Mouse (Mus musculus) liver, embryonic 16.5 days (tissue): ENCODE data around the gene Dynlt3. TPM values are rescaled to one million over a fixed set of nuclear protein-coding genes. Genes with fewer than 3 reads are reported as not detected.
"Not testable (repeated sequence)": the region's sequence is repeated elsewhere in the genome, so short reads cannot be mapped to it uniquely, and the experiment has no call there.

ENCODE experiments used
- ATAC-seq: fragments of 200-750 bp; cut with Nextera tagmentation; 2 replicates; pipeline ENCODE4 v1.8.0; 2017; ENCODE audit warnings: low read depth, mild to moderate bottlenecking, moderate number of reproducible peaks, moderate library complexity
- H3K27ac ChIP-seq: fragments of 300-500 bp; sonication (generic); 2 replicates; pipeline ENCODE4 v1.5.1; 2014; ENCODE audit warnings: mild to moderate bottlenecking, low read length
- H3K27me3 ChIP-seq: fragments of 300-500 bp; sonication (generic); 2 replicates; pipeline ENCODE4 v1.6.1; 2014; ENCODE audit warnings: low read depth, low read length, mixed read lengths; ENCODE audit not compliant: control insufficient read depth, insufficient read depth
- H3K36me3 ChIP-seq: fragments of 300-500 bp; sonication (generic); 2 replicates; pipeline ENCODE4 v1.6.1; 2014; ENCODE audit warnings: mild to moderate bottlenecking; ENCODE audit not compliant: control insufficient read depth, insufficient read depth
- H3K4me1 ChIP-seq: fragments of 300-500 bp; sonication (generic); 2 replicates; pipeline ENCODE4 v1.6.1; 2014; ENCODE audit warnings: low read depth, low read length, mixed read lengths; ENCODE audit not compliant: control insufficient read depth
- H3K4me2 ChIP-seq: fragments of 300-500 bp; sonication (generic); 2 replicates; pipeline ENCODE4 v1.6.1; 2014; ENCODE audit warnings: low read depth, low read length, mixed read lengths
- H3K4me3 ChIP-seq: fragments of 300-500 bp; sonication (generic); 2 replicates; pipeline ENCODE4 v1.5.1; 2014; ENCODE audit warnings: low read depth, mild to moderate bottlenecking, low read length
- H3K9ac ChIP-seq: fragments of 300-500 bp; sonication (generic); 2 replicates; pipeline ENCODE4 v1.6.1; 2014; ENCODE audit warnings: low read depth, low read length
- H3K9me3 ChIP-seq: fragments of 300-500 bp; sonication (generic); replicated peaks from 2 replicates; pipeline ENCODE4 v1.6.1; 2016; ENCODE audit warnings: low read length; ENCODE audit not compliant: control insufficient read depth
- WGBS: fragments of 180-500 bp; shearing (Covaris S2); extraction: QIAGEN DNeasy Blood & Tissue Kit; methylation state at CpG from one replicate; pipeline ENCODE4 v1.1.7; 2014; ENCODE audit not compliant: insufficient replicate concordance; 5-methylcytosine and 5-hydroxymethylcytosine counted together
- polyA plus RNA-seq: library from polyadenylated mRNA; unstranded; fragments of >200 nt; fragmentation: Nextera tagmentation; extraction: Ambion mirVana; gene quantifications from 2 replicates; pipeline ENCODE4 v1.2.1, GENCODE M21; 2015

The Dynlt3 gene
- polyA plus RNA-seq, result 24.1 and 26.8 TPM in 2 replicates

- ATAC-seq, result peak; percentile 99
- WGBS, result 10% methylated on average over 30 of the region's 30 CpGs
- Histone ChIP-seq H3K9me3 (no peaks in the 10 kb centered on the region), H3K27ac (no peak within 1 kb of the TSS), H3K36me3 (no peaks in the 10 kb centered on the region), H3K27me3 (no peaks in the 10 kb centered on the region), H3K9ac (peak within 1 kb of the TSS; percentile 66), H3K4me1 (no peaks in the 10 kb centered on the region), H3K4me2 (peak within 1 kb of the TSS; percentile 54), H3K4me3 (peak within 1 kb of the TSS; percentile 67)
Measured at GRCm38 (mm10) chrX:9662391-9663111, at the start of gene Dynlt3. Gene Dynlt3 (minus strand): TSS chrX:9663003.

GRCm38 (mm10) chrX:9699815-9700214 is 37.0 kb upstream of the Dynlt3 start:
- Histone ChIP-seq H3K9me3 (no peaks in the 10 kb centered on the region), H3K36me3 (no peaks in the 10 kb centered on the region), H3K27ac (no peak overlapping the region), H3K4me1 (no peaks in the 10 kb centered on the region), H3K9ac (no peak overlapping the region), H3K4me3 (no peak overlapping the region), H3K27me3 (no peaks in the 10 kb centered on the region), H3K4me2 (no peak overlapping the region)
- ATAC-seq, result no peak
- 56% methylated on average over 3 of the region's 3 CpGs for WGBS

GRCm38 (mm10) chrX:9695997-9696396 is 33.2 kb upstream of the Dynlt3 start:
- H3K27me3 ChIP-seq, result no peaks in the 10 kb centered on the region
- ATAC-seq, result no peak
- H3K4me2 ChIP-seq, result no peak overlapping the region
- 67% methylated on average over 6 of the region's 6 CpGs for WGBS
- no peak overlapping the region for H3K9ac ChIP-seq
- no peak overlapping the region for H3K4me3 ChIP-seq
- no peaks in the 10 kb centered on the region for H3K4me1 ChIP-seq
- H3K27ac ChIP-seq, result no peak overlapping the region
- H3K9me3 ChIP-seq, result no peaks in the 10 kb centered on the region
- no peaks in the 10 kb centered on the region for H3K36me3 ChIP-seq

GRCm38 (mm10) chrX:9672040-9672439 is 9.2 kb upstream of the Dynlt3 start:
- ATAC-seq, result no peak
- no peak overlapping the region for H3K9ac ChIP-seq
- no peaks in the 10 kb centered on the region for H3K4me1 ChIP-seq
- H3K4me2 ChIP-seq, result no peak overlapping the region
- H3K27me3 ChIP-seq, result no peaks in the 10 kb centered on the region
- WGBS, result 29% methylated on average over 1 of the region's 1 CpGs
- no peak overlapping the region for H3K27ac ChIP-seq
- H3K36me3 ChIP-seq, result no peaks in the 10 kb centered on the region
- H3K4me3 ChIP-seq, result no peak overlapping the region
- no peaks in the 10 kb centered on the region for H3K9me3 ChIP-seq

GRCm38 (mm10) chrX:9671418-9671817 is 8.6 kb upstream of the Dynlt3 start:
- Histone ChIP-seq H3K27ac (no peak overlapping the region), H3K36me3 (no peaks in the 10 kb centered on the region), H3K27me3 (no peaks in the 10 kb centered on the region), H3K4me2 (no peak overlapping the region), H3K4me1 (no peaks in the 10 kb centered on the region), H3K9me3 (no peaks in the 10 kb centered on the region), H3K4me3 (no peak overlapping the region), H3K9ac (no peak overlapping the region)
- ATAC-seq, result no peak
- WGBS, result 69% methylated on average over 3 of the region's 3 CpGs

- H3K9ac ChIP-seq, result no peak overlapping the region
- no peak overlapping the region for H3K4me2 ChIP-seq
- no peak overlapping the region for H3K27ac ChIP-seq
- no peak overlapping the region for H3K4me3 ChIP-seq
- 54% methylated on average over 3 of the region's 3 CpGs for WGBS
- H3K27me3 ChIP-seq, result no peaks in the 10 kb centered on the region
- no peak for ATAC-seq
- no peaks in the 10 kb centered on the region for H3K36me3 ChIP-seq
- H3K9me3 ChIP-seq, result no peaks in the 10 kb centered on the region
- H3K4me1 ChIP-seq, result no peaks in the 10 kb centered on the region
Measured at GRCm38 (mm10) chrX:9652806-9653205, 10.0 kb downstream of the Dynlt3 start.

- H3K4me1 ChIP-seq, H3K9ac ChIP-seq, H3K27ac ChIP-seq, ATAC-seq, H3K9me3 ChIP-seq, H3K4me3 ChIP-seq, H3K4me2 ChIP-seq, H3K27me3 ChIP-seq, H3K36me3 ChIP-seq: not testable (repeated sequence)
- 32% methylated on average over 5 of the region's 5 CpGs for WGBS
Measured at GRCm38 (mm10) chrX:9640594-9640993, 22.2 kb downstream of the Dynlt3 start.

- H3K4me1 ChIP-seq, H3K4me3 ChIP-seq, H3K9me3 ChIP-seq, H3K9ac ChIP-seq, H3K36me3 ChIP-seq, H3K4me2 ChIP-seq, H3K27ac ChIP-seq, H3K27me3 ChIP-seq: not testable (repeated sequence)
- ATAC-seq, result 0 out of 2 replicates have a peak, but pooled peaks have one; percentile 24
- 21% methylated on average over 2 of the region's 2 CpGs for WGBS
Measured at GRCm38 (mm10) chrX:9640126-9640525, 22.7 kb downstream of the Dynlt3 start.
